Mouse (Mus musculus): ENCODE data around the gene Timp2.

Timp2 gene

GRCm38 (mm10) chr11:118289037-118289511, 66.5 kb downstream of the Timp2 start:
- POLR2A ChIA-PET, result interaction anchor here in 3 of 4 experiments (0.6 to 2.5 kb wide), 27 partner anchors 9 to 1349 kb away, joined by 3 to 36 read pairs (median 6); partner anchors contain the start of genes Cant1 (in 1 of the 3), Cep295nl (in 1 of the 3), Cyth1 (in 1 of the 3) and Tnrc6c (in 1 of the 3)

GRCm38 (mm10) chr11:118287573-118287972, 68.0 kb downstream of the Timp2 start:
- POLR2A ChIA-PET, result interaction anchor here in 2 of 4 experiments (0.6 to 3.5 kb wide), 4 partner anchors 11 to 409 kb away, joined by 3 to 18 read pairs (median 3); no protein-coding TSS in a partner anchor
- CTCF ChIA-PET, result interaction anchor here in 1 of 4 experiments (0.6 kb wide), 1 partner anchor 122 kb away, joined by 5 read pairs; no protein-coding TSS in a partner anchor

More at GRCm38 (mm10) chr11:118289037-118289511, 66.5 kb downstream of the Timp2 start:
- CTCF ChIA-PET, result interaction anchor here in 3 of 4 experiments (0.6 to 2.1 kb wide), 4 partner anchors 10 to 653 kb away, joined by 3 to 6 read pairs (median 4); no protein-coding TSS in a partner anchor

GRCm38 (mm10) chr11:118286434-118286833, 69.1 kb downstream of the Timp2 start:
- CTCF ChIA-PET, result no interaction called here
- POLR2A ChIA-PET, result interaction anchor here in 3 of 4 experiments (0.5 to 3.5 kb wide), 6 partner anchors 10 to 435 kb away, joined by 3 to 18 read pairs (median 4); partner anchors contain the start of gene Cyth1 (in 1 of the 3)

- ChIA-PET POLR2A (interaction anchor here in 3 of 4 experiments (0.5 to 3.5 kb wide), 4 partner anchors 9 to 273 kb away, joined by 3 to 18 read pairs (median 6); partner anchors contain the start of gene Cyth1 (in 1 of the 3)), CTCF (no interaction called here)
Measured at GRCm38 (mm10) chr11:118285791-118286190, 69.7 kb downstream of the Timp2 start.

- ChIA-PET CTCF (interaction anchor here in 3 of 4 experiments (0.6 to 1.2 kb wide), 5 partner anchors 9 to 955 kb away, joined by 3 to 6 read pairs (median 3); partner anchors contain the start of gene Usp36 (in 1 of the 3)), POLR2A (interaction anchor here (0.6 to 3.0 kb wide), 14 partner anchors 9 to 273 kb away, joined by 3 to 19 read pairs (median 4); partner anchors contain the start of gene Usp36 (in 4 of the 4))
Measured at GRCm38 (mm10) chr11:118280218-118280617, 75.3 kb downstream of the Timp2 start.

GRCm38 (mm10) chr11:118276328-118276727, 79.2 kb downstream of the Timp2 start:
- ChIA-PET POLR2A (interaction anchor here in 2 of 4 experiments (0.7 to 2.7 kb wide), 7 partner anchors 8 to 30 kb away, joined by 3 to 18 read pairs (median 4); partner anchors contain the start of genes Cyth1 (in 1 of the 2) and Usp36 (in 1 of the 2)), CTCF (interaction anchor here in 2 of 4 experiments (0.6 to 1.5 kb wide), 6 partner anchors 11 to 1839 kb away, joined by 3 to 5 read pairs (median 3); partner anchors contain the start of gene Usp36 (in 1 of the 2))

GRCm38 (mm10) chr11:118275092-118275491, 80.4 kb downstream of the Timp2 start:
- POLR2A ChIA-PET, result interaction anchor here in 3 of 4 experiments (0.7 to 2.7 kb wide), 8 partner anchors 11 to 16 kb away, joined by 3 to 18 read pairs (median 6); partner anchors contain the start of gene Usp36 (in 2 of the 3)
- CTCF ChIA-PET, result interaction anchor here in 1 of 4 experiments (0.6 to 1.5 kb wide), 2 partner anchors 15 to 253 kb away, joined by 4 read pairs; partner anchors contain the start of gene Usp36

- POLR2A ChIA-PET, result interaction anchor here in 2 of 4 experiments (0.6 to 1.3 kb wide), 3 partner anchors 11 to 128 kb away, joined by 3 to 6 read pairs (median 5); partner anchors contain the start of gene Usp36 (in 1 of the 2)
Measured at GRCm38 (mm10) chr11:118269827-118270226, 85.7 kb downstream of the Timp2 start.

GRCm38 (mm10) chr11:118266666-118267046, 88.9 kb downstream of the Timp2 start:
- ChIA-PET POLR2A (interaction anchor here in 2 of 4 experiments (1.0 to 4.0 kb wide), 6 partner anchors 10 to 23 kb away, joined by 3 to 69 read pairs (median 5); partner anchors contain the start of gene Usp36 (in 1 of the 2)), CTCF (interaction anchor here in 2 of 4 experiments (0.6 to 1.3 kb wide), 3 partner anchors 10 to 583 kb away, joined by 4 to 5 read pairs (median 4); no protein-coding TSS in a partner anchor)

More at GRCm38 (mm10) chr11:118269827-118270226, 85.7 kb downstream of the Timp2 start:
- CTCF ChIA-PET, result interaction anchor here (0.6 to 1.0 kb wide), 16 partner anchors 9 to 1700 kb away, joined by 3 to 8 read pairs (median 4); partner anchors contain the start of gene Usp36 (in 1 of the 4)

- POLR2A ChIA-PET, result interaction anchor here in 3 of 4 experiments (0.7 to 4.0 kb wide), 14 partner anchors 10 to 377 kb away, joined by 3 to 69 read pairs (median 4); partner anchors contain the start of genes Usp36 (in 2 of the 3) and Cyth1 (in 1 of the 3)
Measured at GRCm38 (mm10) chr11:118266044-118266665, 89.4 kb downstream of the Timp2 start.

GRCm38 (mm10) chr11:118265621-118266020, 89.9 kb downstream of the Timp2 start:
- POLR2A ChIA-PET, result interaction anchor here in 3 of 4 experiments (0.7 to 4.0 kb wide), 15 partner anchors 9 to 377 kb away, joined by 3 to 69 read pairs (median 4); partner anchors contain the start of genes Usp36 (in 2 of the 3) and Cyth1 (in 1 of the 3)
- CTCF ChIA-PET, result interaction anchor here in 1 of 4 experiments (0.6 to 1.3 kb wide), 5 partner anchors 8 to 985 kb away, joined by 3 to 5 read pairs (median 3); no protein-coding TSS in a partner anchor

More at GRCm38 (mm10) chr11:118266044-118266665, 89.4 kb downstream of the Timp2 start:
- CTCF ChIA-PET, result interaction anchor here in 2 of 4 experiments (0.6 to 1.3 kb wide), 7 partner anchors 8 to 1028 kb away, joined by 3 to 5 read pairs (median 4); no protein-coding TSS in a partner anchor

- CTCF ChIA-PET, result interaction anchor here in 2 of 4 experiments (0.5 to 1.0 kb wide), 2 partner anchors 16 to 160 kb away, joined by 3 to 4 read pairs; no protein-coding TSS in a partner anchor
- POLR2A ChIA-PET, result no interaction called here
Measured at GRCm38 (mm10) chr11:118263146-118263545, 92.4 kb downstream of the Timp2 start.

GRCm38 (mm10) chr11:118260081-118260480, 95.5 kb downstream of the Timp2 start:
- ChIA-PET CTCF (no interaction called here), POLR2A (interaction anchor here in 2 of 4 experiments (0.7 to 1.1 kb wide), 3 partner anchors 30 to 32 kb away, joined by 3 read pairs; partner anchors contain the start of gene Usp36 (in 2 of the 2))

- POLR2A ChIA-PET, result interaction anchor here in 1 of 4 experiments (0.7 to 1.0 kb wide), 2 partner anchors 12 to 30 kb away, joined by 3 to 4 read pairs; partner anchors contain the start of gene Usp36
- CTCF ChIA-PET, result interaction anchor here in 2 of 4 experiments (0.6 to 0.9 kb wide), 2 partner anchors 11 to 178 kb away, joined by 3 read pairs; partner anchors contain the start of gene Cyth1 (in 1 of the 2)
Measured at GRCm38 (mm10) chr11:118259580-118259979, 96.0 kb downstream of the Timp2 start.

- ChIA-PET POLR2A (interaction anchor here in 3 of 4 experiments (0.7 to 4.8 kb wide), 16 partner anchors 8 to 602 kb away, joined by 3 to 69 read pairs (median 4); partner anchors contain the start of genes Usp36 (in 3 of the 3) and Cyth1 (in 2 of the 3)), CTCF (interaction anchor here in 1 of 4 experiments (0.9 to 1.1 kb wide), 2 partner anchors 10 to 90 kb away, joined by 4 to 5 read pairs; no protein-coding TSS in a partner anchor)
Measured at GRCm38 (mm10) chr11:118256371-118256770, 99.2 kb downstream of the Timp2 start.

GRCm38 (mm10) chr11:118254159-118254951, 101.2 kb downstream of the Timp2 start:
- ChIA-PET CTCF (no interaction called here), POLR2A (interaction anchor here in 2 of 4 experiments (0.6 to 4.8 kb wide), 7 partner anchors 13 to 284 kb away, joined by 3 to 69 read pairs (median 3); partner anchors contain the start of genes Socs3 (in 1 of the 2) and Usp36 (in 1 of the 2))
